Comparison of ENCODE assay signal across 8 mouse cellular contexts in genomic region chr9:107534408-107535202, GRCm38 (mm10). TPM values are rescaled to one million over a fixed set of nuclear protein-coding genes. Genes with fewer than 3 reads are reported as not detected.
DNase-seq lines count a peak whose midpoint lies in the region; ATAC-seq and TF ChIP-seq lines count a peak whose summit lies in the region.

No protein-coding gene starts in this region.

- peak overlapping the region; percentile 89 for H3K9ac ChIP-seq in ES-E14 (ENCODE audit: insufficient read depth, low read depth, low read length, poor library complexity, severe bottlenecking)
- H3K9ac ChIP-seq in hindbrain, postnatal 0 days (replicated peaks; ENCODE audit: low read length): peak overlapping the region; percentile 86
- H3K9ac ChIP-seq in stomach, embryonic 16.5 days (ENCODE audit: low read length): peak overlapping the region; percentile 93

- WGBS in hindbrain, postnatal 0 days: under 1% methylated on average over 40 of the region's 40 CpGs
- WGBS in stomach, embryonic 16.5 days: under 1% methylated on average over 40 of the region's 40 CpGs

- in situ Hi-C loops in ES-E14 (cut with MboI; ENCODE audit: low sequenced_read_pairs in 2 of 2, unreplicated experiment in 2 of 2): no loop called here

- DNase-seq in heart, adult 11 months: peak; percentile 96
- DNase-seq in heart, adult 18-20 months: no peak
- DNase-seq in ES-E14 (ENCODE audit: low read depth, low spot score): no peak
- DNase-seq in hindbrain, postnatal 0 days (ENCODE audit: low spot score): peak; percentile 59
- DNase-seq in lung, postnatal 10 days: peak; percentile 48
- DNase-seq in layer of hippocampus, postnatal 25 days (ENCODE audit: extremely low spot score in 1 of 2, low spot score in 1 of 2): no peak

- TF ChIP-seq CTCF in embryonic fibroblast, embryonic 13.5 days (IDR thresholded peaks at IDR 0.05; ENCODE audit: borderline replicate concordance, insufficient read depth, low read length): no peak
- no peak for TF ChIP-seq CTCF in hindbrain, postnatal 0 days (IDR thresholded peaks at IDR 0.05; ENCODE audit: low read depth)

- H3K4me3 ChIP-seq in ES-E14 (ENCODE audit: insufficient read depth in 1 of 2, low read depth in 1 of 2, low read length in 2 of 2, poor library complexity in 1 of 2, severe bottlenecking in 1 of 2): peak overlapping the region; percentile 83 to 89
- H3K4me3 ChIP-seq in embryonic fibroblast, embryonic 13.5 days (ENCODE audit: insufficient read depth, low read length): peak overlapping the region; percentile 76
- peak overlapping the region; percentile 90 for H3K4me3 ChIP-seq in hindbrain, postnatal 0 days (ENCODE audit: low read length)
- H3K4me3 ChIP-seq in stomach, embryonic 16.5 days (replicated peaks; ENCODE audit: low read length): peak overlapping the region; percentile 98

- no peak overlapping the region for H3K27ac ChIP-seq in ES-E14 (ENCODE audit: insufficient read depth, low read depth, low read length, poor library complexity, severe bottlenecking)
- H3K27ac ChIP-seq in embryonic fibroblast, embryonic 13.5 days (ENCODE audit: insufficient read depth, low read length): peak overlapping the region; percentile 78
- H3K27ac ChIP-seq in hindbrain, postnatal 0 days: peak overlapping the region; percentile 90
- H3K27ac ChIP-seq in stomach, embryonic 16.5 days (ENCODE audit: low read length): peak overlapping the region; percentile 91

- H3K27me3 ChIP-seq in hindbrain, postnatal 0 days (ENCODE audit: insufficient read depth, low read length): no peaks in the 10 kb centered on the region
- H3K27me3 ChIP-seq in stomach, embryonic 16.5 days (ENCODE audit: control insufficient read depth, insufficient read depth, low read length): no peaks in the 10 kb centered on the region

- H3K4me1 ChIP-seq in ES-E14 (ENCODE audit: control insufficient read depth in 2 of 2, insufficient read depth in 2 of 2, low read length in 2 of 2, poor library complexity in 1 of 2): peaks cover 4 to 8% of the 10 kb centered on the region in 2 experiments; a peak in 2 of 4 replicates
- H3K4me1 ChIP-seq in embryonic fibroblast, embryonic 13.5 days (ENCODE audit: control insufficient read depth, insufficient read depth, low read length): peaks cover 5% of the 10 kb centered on the region; the same call in 1 of the 2 replicates
- peaks cover 26% of the 10 kb centered on the region for H3K4me1 ChIP-seq in hindbrain, postnatal 0 days (ENCODE audit: insufficient read depth, low read length)
- H3K4me1 ChIP-seq in stomach, embryonic 16.5 days (ENCODE audit: control insufficient read depth, insufficient read depth, low read length): peaks cover 25% of the 10 kb centered on the region

- H3K36me3 ChIP-seq in ES-E14 (ENCODE audit: control insufficient read depth, insufficient read depth, low read length, poor library complexity, severe bottlenecking): peaks cover 18% of the 10 kb centered on the region
- peaks cover 18% of the 10 kb centered on the region; the same call in 1 of the 2 replicates for H3K36me3 ChIP-seq in hindbrain, postnatal 0 days (ENCODE audit: insufficient read depth, low read length)
- peaks cover 12% of the 10 kb centered on the region; the same call in 1 of the 2 replicates for H3K36me3 ChIP-seq in stomach, embryonic 16.5 days (ENCODE audit: control insufficient read depth, insufficient read depth, low read length)

- no peaks in the 10 kb centered on the region for H3K9me3 ChIP-seq in ES-E14 (ENCODE audit: control insufficient read depth, insufficient read depth, low read depth, low read length)
- no peaks in the 10 kb centered on the region for H3K9me3 ChIP-seq in hindbrain, postnatal 0 days (ENCODE audit: low read length)
- no peaks in the 10 kb centered on the region for H3K9me3 ChIP-seq in stomach, embryonic 16.5 days (replicated peaks; ENCODE audit: control insufficient read depth, low read length)

- no peak; the same call in 1 of the 2 replicates for TF ChIP-seq POLR2A in embryonic fibroblast, embryonic 13.5 days (IDR thresholded peaks at IDR 0.05; ENCODE audit: low read depth, low read length)

- peak overlapping the region; percentile 98 for H3K4me2 ChIP-seq in hindbrain, postnatal 0 days (ENCODE audit: low read depth, low read length)
- H3K4me2 ChIP-seq in stomach, embryonic 16.5 days (ENCODE audit: low read depth, low read length): peak overlapping the region; percentile 84

- no peak for ATAC-seq in hindbrain, postnatal 0 days
- peak; percentile 2; the same call in 1 of the 2 replicates for ATAC-seq in stomach, embryonic 16.5 days (ENCODE audit: insufficient read depth, low FRiP score)

TF ChIP-seq in ES-E14, 5 proteins besides CTCF, POLR2A, EP300 and RAD21:
- TF ChIP-seq ZNF384 (IDR thresholded peaks at IDR 0.05; ENCODE audit: low read depth, low read length) (no peak), ZC3H11A (IDR thresholded peaks at IDR 0.05; ENCODE audit: borderline replicate concordance, low read depth, low read length) (no peak), CHD2 (IDR thresholded peaks at IDR 0.05; ENCODE audit: low read depth, low read length) (no peak), HCFC1 (IDR thresholded peaks at IDR 0.05; ENCODE audit: borderline replicate concordance, insufficient read depth, low read length) (no peak), MAFK (IDR thresholded peaks at IDR 0.05; ENCODE audit: insufficient read depth, low read depth, low read length) (no peak)

RNA-seq across cellular contexts. Expression of gene Tmem115, which starts 0.9 kb away (rescaled TPM):
- total RNA-seq in heart, adult 18-20 months (2021): 10 to 100 TPM; 22.2 to 22.3 TPM
- 42.3 and 64.3 TPM in 2 replicates for total RNA-seq in ES-E14 (2012; rRNA removed)
- polyA plus RNA-seq in embryonic fibroblast, embryonic 13.5 days (2011; ENCODE audit: insufficient read length, low read depth, missing spikeins): 21.4 and 26.1 TPM in 2 replicates
- total RNA-seq in hindbrain, postnatal 0 days (2014; rRNA removed): 72.6 and 78.4 TPM in 2 replicates
- polyA plus RNA-seq in hindbrain, postnatal 0 days (2015; fragmentation: Nextera tagmentation; extraction: Ambion mirVana): 51.6 and 52.3 TPM in 2 replicates
- 38.1 and 40.2 TPM in 2 replicates for polyA plus RNA-seq in stomach, embryonic 16.5 days (2015; fragmentation: Nextera tagmentation; extraction: Ambion mirVana)
- total RNA-seq in layer of hippocampus, postnatal 25 days (2021): 10 to 100 TPM; 38.1 to 41.0 TPM

RNA-seq across cellular contexts. Expression of gene Cyb561d2, which starts 7.4 kb away (rescaled TPM):
- 1 to 10 TPM; 4.2 to 4.6 TPM for total RNA-seq in heart, adult 18-20 months (2021)
- 25.3 and 35.2 TPM in 2 replicates for total RNA-seq in ES-E14 (2012; rRNA removed)
- 14.4 and 18.3 TPM in 2 replicates for polyA plus RNA-seq in embryonic fibroblast, embryonic 13.5 days (2011; ENCODE audit: insufficient read length, low read depth, missing spikeins)
- 56.5 and 69.3 TPM in 2 replicates for total RNA-seq in hindbrain, postnatal 0 days (2014; rRNA removed)
- 52.9 and 53.5 TPM in 2 replicates for polyA plus RNA-seq in hindbrain, postnatal 0 days (2015; fragmentation: Nextera tagmentation; extraction: Ambion mirVana)
- polyA plus RNA-seq in stomach, embryonic 16.5 days (2015; fragmentation: Nextera tagmentation; extraction: Ambion mirVana): 27.4 and 30.0 TPM in 2 replicates
- 10 to 100 TPM; 16.4 to 18.5 TPM for total RNA-seq in layer of hippocampus, postnatal 25 days (2021)

RNA-seq across cellular contexts. Expression of gene Nprl2, which starts 7.4 kb away (rescaled TPM):
- total RNA-seq in heart, adult 18-20 months (2021): 10 to 100 TPM; 20.4 to 21.0 TPM
- total RNA-seq in ES-E14 (2012; rRNA removed): 21.2 and 30.5 TPM in 2 replicates
- 16.7 and 18.9 TPM in 2 replicates for polyA plus RNA-seq in embryonic fibroblast, embryonic 13.5 days (2011; ENCODE audit: insufficient read length, low read depth, missing spikeins)
- total RNA-seq in hindbrain, postnatal 0 days (2014; rRNA removed): 58.6 and 70.5 TPM in 2 replicates
- polyA plus RNA-seq in hindbrain, postnatal 0 days (2015; fragmentation: Nextera tagmentation; extraction: Ambion mirVana): 53.0 and 54.6 TPM in 2 replicates
- polyA plus RNA-seq in stomach, embryonic 16.5 days (2015; fragmentation: Nextera tagmentation; extraction: Ambion mirVana): 40.8 and 42.6 TPM in 2 replicates
- 10 to 100 TPM; 42.4 to 44.9 TPM for total RNA-seq in layer of hippocampus, postnatal 25 days (2021)

RNA-seq across cellular contexts. Expression of gene Zmynd10, which starts 12.5 kb away (rescaled TPM):
- total RNA-seq in heart, adult 18-20 months (2021): under 1 TPM in 1 of 2 experiments, not detected in 1; 0.62 TPM
- 0.37 and 0.49 TPM in 2 replicates for total RNA-seq in ES-E14 (2012; rRNA removed)
- 0.79 TPM in 1 of 2 replicates, not detected in the other for polyA plus RNA-seq in embryonic fibroblast, embryonic 13.5 days (2011; ENCODE audit: insufficient read length, low read depth, missing spikeins)
- total RNA-seq in hindbrain, postnatal 0 days (2014; rRNA removed): 1.8 and 10.9 TPM in 2 replicates
- 3.5 and 3.7 TPM in 2 replicates for polyA plus RNA-seq in hindbrain, postnatal 0 days (2015; fragmentation: Nextera tagmentation; extraction: Ambion mirVana)
- 0.76 and 1.6 TPM in 2 replicates for polyA plus RNA-seq in stomach, embryonic 16.5 days (2015; fragmentation: Nextera tagmentation; extraction: Ambion mirVana)
- 1 to 10 TPM; 4.7 to 5.2 TPM for total RNA-seq in layer of hippocampus, postnatal 25 days (2021)

RNA-seq across cellular contexts. Expression of gene Rassf1, which starts 16.8 kb away (rescaled TPM):
- total RNA-seq in heart, adult 18-20 months (2021): 10 to 100 TPM; 15.1 TPM
- 25.5 and 41.4 TPM in 2 replicates for total RNA-seq in ES-E14 (2012; rRNA removed)
- 72.6 and 86.5 TPM in 2 replicates for polyA plus RNA-seq in embryonic fibroblast, embryonic 13.5 days (2011; ENCODE audit: insufficient read length, low read depth, missing spikeins)
- 17.6 and 20.2 TPM in 2 replicates for total RNA-seq in hindbrain, postnatal 0 days (2014; rRNA removed)
- 30.3 and 31.0 TPM in 2 replicates for polyA plus RNA-seq in hindbrain, postnatal 0 days (2015; fragmentation: Nextera tagmentation; extraction: Ambion mirVana)
- 63.8 and 72.2 TPM in 2 replicates for polyA plus RNA-seq in stomach, embryonic 16.5 days (2015; fragmentation: Nextera tagmentation; extraction: Ambion mirVana)
- total RNA-seq in layer of hippocampus, postnatal 25 days (2021): 10 to 100 TPM; 16.1 to 16.3 TPM

Comparison
In these comparisons a context has a peak if more than half of its experiments do, and no peak if none do; other contexts are left out.
1. DNase-seq: peak in heart, adult 11 months (single experiment), hindbrain, postnatal 0 days (single experiment) and lung, postnatal 10 days (single experiment); none in heart, adult 18-20 months (0 of 2), ES-E14 (single experiment) and layer of hippocampus, postnatal 25 days (0 of 2).
2. Peak in every context shown above with its lines, with median percentiles within 50 percentile points of each other: H3K4me3 ChIP-seq and H3K9ac ChIP-seq.